Mouse (Mus musculus) ES-Bruce4 (cell line): ENCODE results near the gene Txnrd3. TPM values are rescaled to one million over a fixed set of nuclear protein-coding genes. Genes with fewer than 3 reads are reported as not detected.

Source experiments
- H3K27ac ChIP-seq: 2 replicates; pipeline ENCODE4 v1.5.1; 2012; ENCODE audit warnings: low read length, inconsistent platforms; ENCODE audit not compliant: insufficient read depth
- H3K27me3 ChIP-seq: 2 replicates; pipeline ENCODE4 v1.6.1; 2012; ENCODE audit warnings: mild to moderate bottlenecking, low read length, inconsistent platforms; ENCODE audit not compliant: control insufficient read depth, poor library complexity, insufficient read depth, severe bottlenecking
- H3K36me3 ChIP-seq: 2 replicates; pipeline ENCODE4 v1.6.1; 2012; ENCODE audit warnings: inconsistent platforms, mild to moderate bottlenecking, low read length, moderate library complexity; ENCODE audit not compliant: control insufficient read depth, poor library complexity, insufficient read depth, severe bottlenecking
- H3K4me1 ChIP-seq: one replicate; pipeline ENCODE4 v1.8.1; 2011; ENCODE audit warnings: low read length; ENCODE audit not compliant: control insufficient read depth, insufficient read depth
- H3K4me3 ChIP-seq: 2 replicates; pipeline ENCODE4 v1.5.1; 2011; ENCODE audit warnings: low read depth, mild to moderate bottlenecking, low read length
- H3K9ac ChIP-seq: 2 replicates; pipeline ENCODE4 v1.6.1; 2012; ENCODE audit warnings: low read depth, mild to moderate bottlenecking, inconsistent platforms; ENCODE audit not compliant: poor library complexity, severe bottlenecking
- H3K9me3 ChIP-seq: replicated peaks from 2 replicates; pipeline ENCODE4 v1.6.1; 2012; ENCODE audit warnings: mild to moderate bottlenecking, low read length, inconsistent platforms; ENCODE audit not compliant: control insufficient read depth, poor library complexity, insufficient read depth, severe bottlenecking
- CTCF ChIP-seq: IDR thresholded peaks from one replicate; pipeline ENCODE4 v1.8.1; 2011; ENCODE audit warnings: low read depth, low read length
- EP300 ChIP-seq: IDR thresholded peaks from 2 replicates; pipeline ENCODE4 v1.6.1; 2011; ENCODE audit warnings: low read depth, low read length; ENCODE audit not compliant: insufficient read depth
- POLR2A ChIP-seq: IDR thresholded peaks from one replicate; pipeline ENCODE4 v1.8.1; 2011; ENCODE audit warnings: low read length; ENCODE audit not compliant: insufficient read depth
- polyA plus RNA-seq: library from polyadenylated mRNA; stranded (reverse); fragments of >200 nt; gene quantifications from 2 replicates; pipeline ENCODE4 v1.2.4, GENCODE M21; 2011; ENCODE audit warnings: low read depth; ENCODE audit not compliant: missing spikeins, insufficient read depth, insufficient read length

Txnrd3 gene
- polyA plus RNA-seq, 1 experiment = 2.4 TPM

DNA sequence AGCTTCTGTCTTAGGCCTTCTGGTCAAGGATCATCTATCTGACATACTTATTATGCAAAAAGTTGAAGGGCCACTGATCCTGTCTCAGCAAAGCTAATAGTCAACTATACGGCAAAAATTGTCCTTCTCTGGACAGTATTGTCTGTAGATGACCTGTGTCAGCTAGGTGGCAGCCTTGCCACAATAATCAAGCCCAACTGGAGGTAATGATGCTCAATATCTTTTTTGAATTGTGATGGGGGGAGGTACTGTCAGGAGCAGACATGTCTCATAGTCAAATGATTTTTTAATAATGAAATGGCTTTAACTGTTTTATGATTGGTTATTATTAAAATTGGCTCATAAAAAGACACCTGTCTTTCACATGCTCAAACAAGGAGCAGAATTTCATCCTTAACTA lies 40.4 kb downstream of the Txnrd3 start:
- H3K27ac ChIP-seq = no peak overlapping the region
- H3K9me3 ChIP-seq = no peaks in the 10 kb centered on the region
- H3K4me1 ChIP-seq = no peaks in the 10 kb centered on the region
- H3K27me3 ChIP-seq = no peaks in the 10 kb centered on the region
- H3K9ac ChIP-seq = no peak overlapping the region
- no peak for TF ChIP-seq EP300
- no peak for TF ChIP-seq POLR2A
- no peak for TF ChIP-seq CTCF
- H3K36me3 ChIP-seq = no peaks in the 10 kb centered on the region
- H3K4me3 ChIP-seq = no peak overlapping the region

DNA sequence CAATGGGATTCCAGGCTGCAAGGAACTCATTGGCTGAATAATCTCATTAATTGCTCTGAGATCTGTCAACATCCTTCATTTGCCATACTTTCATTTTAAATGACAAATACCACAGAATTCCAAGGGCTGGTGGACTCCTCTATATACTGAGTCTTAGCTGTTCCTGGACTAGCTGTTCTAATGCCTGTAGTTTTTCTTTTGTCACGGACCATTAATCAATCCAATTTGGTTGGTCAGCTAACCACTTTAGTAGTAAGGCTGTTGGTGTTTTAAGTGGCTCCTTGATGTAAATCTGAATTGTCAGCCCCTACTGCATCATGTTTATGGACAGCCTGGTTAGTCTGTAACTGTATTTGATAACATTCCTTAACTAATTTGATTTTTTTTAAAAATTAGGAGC lies 43.3 kb downstream of the Txnrd3 start:
- Histone ChIP-seq H3K4me1 (no peaks in the 10 kb centered on the region), H3K36me3 (no peaks in the 10 kb centered on the region), H3K9ac (no peak overlapping the region), H3K27ac (no peak overlapping the region), H3K4me3 (no peak overlapping the region), H3K27me3 (no peaks in the 10 kb centered on the region), H3K9me3 (no peaks in the 10 kb centered on the region)
- TF ChIP-seq CTCF (no peak), POLR2A (no peak), EP300 (no peak)

DNA sequence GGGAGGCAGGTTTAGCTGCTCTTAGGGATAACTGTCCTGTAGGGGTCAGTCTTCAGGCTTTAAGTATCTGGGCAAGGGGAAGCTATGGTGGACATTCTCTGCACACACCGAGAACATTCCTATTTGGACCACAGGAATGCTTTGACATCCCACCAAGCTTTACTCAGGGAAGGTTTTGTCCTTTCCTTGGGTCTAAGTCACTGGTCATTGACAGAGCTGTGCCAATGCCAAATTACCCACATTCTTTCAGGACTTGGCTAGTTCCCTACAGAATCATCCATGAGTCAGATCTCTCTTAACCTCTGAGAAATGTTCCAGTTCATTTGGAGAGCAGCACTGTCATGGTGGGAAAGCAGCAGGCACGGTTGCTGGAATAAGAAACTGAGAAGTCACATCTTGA lies 62.8 kb downstream of the Txnrd3 start:
- H3K36me3 ChIP-seq = no peaks in the 10 kb centered on the region
- H3K27ac ChIP-seq = no peak overlapping the region
- TF ChIP-seq CTCF (no peak), POLR2A (no peak), EP300 (no peak)

DNA sequence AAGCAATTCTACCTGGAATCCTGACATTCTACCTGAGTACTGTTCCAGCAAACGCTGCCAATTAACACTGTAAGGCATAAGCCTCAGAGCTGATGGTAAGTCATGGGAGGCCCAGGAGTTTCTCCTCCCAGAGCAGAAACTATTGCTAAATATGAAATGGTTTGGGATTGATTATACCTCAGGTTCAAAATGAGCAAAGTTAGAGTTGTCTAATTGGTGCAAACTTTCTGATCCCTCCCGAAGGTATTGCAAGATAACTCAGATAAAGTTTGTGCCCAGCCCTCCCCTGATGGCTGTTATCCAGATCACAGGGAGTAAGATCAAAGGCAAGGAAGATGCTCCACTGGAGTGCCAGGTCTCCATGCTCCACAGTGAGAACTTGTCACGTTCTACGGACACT lies 63.5 kb downstream of the Txnrd3 start, which contains the start of gene Vmn1r40:
TSS of gene Vmn1r40 (plus strand) at position 301 of the 400 bp plus-strand sequence.
- H3K4me1 ChIP-seq = no peaks in the 10 kb centered on the region
- H3K4me3 ChIP-seq = no peak within 1 kb of the TSS
- no peak within 1 kb of the TSS for H3K9ac ChIP-seq

More for the DNA sequence above, 62.8 kb downstream of the Txnrd3 start:
- no peaks in the 10 kb centered on the region for H3K9me3 ChIP-seq
- H3K9ac ChIP-seq = no peak overlapping the region
- H3K27me3 ChIP-seq = no peaks in the 10 kb centered on the region
- H3K4me3 ChIP-seq = no peak overlapping the region
- H3K4me1 ChIP-seq = no peaks in the 10 kb centered on the region

DNA sequence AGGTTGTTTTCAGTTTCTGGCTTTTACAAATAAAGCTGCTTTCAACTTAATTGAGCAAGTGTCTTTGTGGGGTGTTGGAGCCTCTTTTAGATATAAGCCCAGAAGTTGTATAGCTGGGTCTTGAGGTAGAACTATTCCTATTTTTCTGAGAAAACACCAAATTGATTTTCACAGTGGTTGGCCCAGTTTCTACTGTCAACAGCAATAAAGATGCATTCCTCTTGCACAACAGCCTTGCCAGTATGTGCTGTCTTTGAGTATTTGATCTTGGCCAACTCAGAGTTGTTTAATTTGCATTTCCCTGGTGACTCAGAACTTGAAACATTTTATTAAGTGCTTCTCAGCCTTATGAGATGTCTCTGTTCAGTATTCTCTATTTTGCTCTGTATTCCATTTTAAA lies 74.3 kb downstream of the Txnrd3 start:
- H3K4me1 ChIP-seq = no peaks in the 10 kb centered on the region
- no peak overlapping the region for H3K4me3 ChIP-seq
- TF ChIP-seq POLR2A = no peak
- TF ChIP-seq CTCF = no peak
- no peak for TF ChIP-seq EP300
- H3K27me3 ChIP-seq = no peaks in the 10 kb centered on the region
- H3K9me3 ChIP-seq = no peaks in the 10 kb centered on the region; the same call in 1 of the 2 replicates
- no peak overlapping the region for H3K27ac ChIP-seq
- no peaks in the 10 kb centered on the region for H3K36me3 ChIP-seq
- H3K9ac ChIP-seq = no peak overlapping the region

More for the DNA sequence above, 63.5 kb downstream of the Txnrd3 start, which contains the start of gene Vmn1r40:
- Histone ChIP-seq H3K9me3 (no peaks in the 10 kb centered on the region), H3K36me3 (no peaks in the 10 kb centered on the region), H3K27me3 (no peaks in the 10 kb centered on the region), H3K27ac (no peak within 1 kb of the TSS)
- no peak for TF ChIP-seq POLR2A
- TF ChIP-seq EP300 = no peak
- no peak for TF ChIP-seq CTCF

Other genes starting within 250 kb of the Txnrd3 start
- 10.1 and 10.5 TPM in 2 replicates for gene Chchd6, start 48.3 kb upstream of the Txnrd3 start, polyA plus RNA-seq
- not detected in 2 replicates for gene Vmn1r40, start 63.6 kb downstream of the Txnrd3 start, polyA plus RNA-seq
- not detected in 2 replicates for gene Vmn1r41, start 96.8 kb downstream of the Txnrd3 start, polyA plus RNA-seq
- gene Vmn1r42, start 232.4 kb downstream of the Txnrd3 start, polyA plus RNA-seq = not detected in 2 replicates
- gene Vmn1r43, start 232.4 kb downstream of the Txnrd3 start, polyA plus RNA-seq = not detected in 2 replicates
- gene Vmn1r44, start 239.7 kb downstream of the Txnrd3 start, polyA plus RNA-seq = not detected in 2 replicates